Mouse (Mus musculus): ENCODE data around the gene Zbtb8os. TPM values are rescaled to one million over a fixed set of nuclear protein-coding genes. Genes with fewer than 3 reads are reported as not detected.
A peak's percentile ranks its signal among the peaks of the same experiment; 100 is the strongest.

Zbtb8os gene
- polyA plus RNA-seq (2014; fragmentation: Nextera tagmentation; extraction: Ambion mirVana), result 42.5 and 53.3 TPM in 2 replicates

- no peaks in the 10 kb centered on the region for H3K9me3 ChIP-seq (ENCODE audit: control insufficient read depth, low read length)
- peak within 1 kb of the TSS; percentile 99 for H3K4me3 ChIP-seq (ENCODE audit: low read depth, low read length)
- DNase-seq (ENCODE audit: low spot score) (peak; percentile 99), ATAC-seq (ENCODE audit: insufficient number of reproducible peaks, low FRiP score, low TSS enrichment, low read depth) (peak; percentile 98)
- H3K27ac ChIP-seq (replicated peaks; ENCODE audit: low read depth, low read length), result peak within 1 kb of the TSS; percentile 95
- H3K9ac ChIP-seq (ENCODE audit: low read length), result peak within 1 kb of the TSS; percentile 99
- H3K27me3 ChIP-seq (ENCODE audit: control insufficient read depth, insufficient read depth, low read length), result no peaks in the 10 kb centered on the region
- peak within 1 kb of the TSS; percentile 60 for H3K4me2 ChIP-seq (ENCODE audit: low read depth, severe bottlenecking)
- peaks cover 9% of the 10 kb centered on the region; the same call in 1 of the 2 replicates for H3K36me3 ChIP-seq (ENCODE audit: control insufficient read depth, insufficient read depth, low read length)
- WGBS, result under 1% methylated on average over 73 of the region's 73 CpGs
- H3K4me1 ChIP-seq (ENCODE audit: control insufficient read depth, insufficient read depth, low read length), result peaks cover 13% of the 10 kb centered on the region
Measured at GRCm38 (mm10) chr4:129335216-129336074, at the start of gene Zbtb8os, which contains the start of gene Rbbp4. TSS of gene Zbtb8os (plus strand) at chr4:129335695. TSS of gene Rbbp4 (minus strand) at chr4:129335370.

GRCm38 (mm10) chr4:129286001-129286682 is 49.4 kb upstream of the Zbtb8os start:
- peaks cover 16% of the 10 kb centered on the region for H3K27me3 ChIP-seq (ENCODE audit: control insufficient read depth, insufficient read depth, low read length)
- peak overlapping the region; percentile 95; the same call in 1 of the 2 replicates for H3K4me2 ChIP-seq (ENCODE audit: low read depth, severe bottlenecking)
- H3K27ac ChIP-seq (replicated peaks; ENCODE audit: low read depth, low read length), result no peak overlapping the region
- ATAC-seq (ENCODE audit: insufficient number of reproducible peaks, low FRiP score, low TSS enrichment, low read depth), result 0 out of 2 replicates have a peak, but pooled peaks have one; percentile 28
- 66% methylated on average over 5 of the region's 5 CpGs for WGBS
- peak overlapping the region; percentile 45; the same call in 1 of the 2 replicates for H3K4me3 ChIP-seq (ENCODE audit: low read depth, low read length)
- H3K36me3 ChIP-seq (ENCODE audit: control insufficient read depth, insufficient read depth, low read length), result no peaks in the 10 kb centered on the region
- DNase-seq (ENCODE audit: low spot score), result no peak
- H3K9ac ChIP-seq (ENCODE audit: low read length), result no peak overlapping the region
- no peaks in the 10 kb centered on the region for H3K9me3 ChIP-seq (ENCODE audit: control insufficient read depth, low read length)
- peaks cover 8% of the 10 kb centered on the region; the same call in 1 of the 2 replicates for H3K4me1 ChIP-seq (ENCODE audit: control insufficient read depth, insufficient read depth, low read length)

GRCm38 (mm10) chr4:129286683-129287471 is 48.6 kb upstream of the Zbtb8os start:
- no peaks in the 10 kb centered on the region for H3K9me3 ChIP-seq (ENCODE audit: control insufficient read depth, low read length)
- DNase-seq (ENCODE audit: low spot score) (peak; percentile 49), ATAC-seq (ENCODE audit: insufficient number of reproducible peaks, low FRiP score, low TSS enrichment, low read depth) (no peak)
- peaks cover 16% of the 10 kb centered on the region for H3K27me3 ChIP-seq (ENCODE audit: control insufficient read depth, insufficient read depth, low read length)
- H3K4me3 ChIP-seq (ENCODE audit: low read depth, low read length), result peak overlapping the region; percentile 45
- H3K36me3 ChIP-seq (ENCODE audit: control insufficient read depth, insufficient read depth, low read length), result no peaks in the 10 kb centered on the region
- H3K27ac ChIP-seq (replicated peaks; ENCODE audit: low read depth, low read length), result no peak overlapping the region
- WGBS, result 2% methylated on average over 28 of the region's 28 CpGs
- peaks cover 8% of the 10 kb centered on the region; the same call in 1 of the 2 replicates for H3K4me1 ChIP-seq (ENCODE audit: control insufficient read depth, insufficient read depth, low read length)
- peak overlapping the region; percentile 55; the same call in 1 of the 2 replicates for H3K9ac ChIP-seq (ENCODE audit: low read length)
- H3K4me2 ChIP-seq (ENCODE audit: low read depth, severe bottlenecking), result peak overlapping the region; percentile 95

- Histone ChIP-seq H3K27me3 (ENCODE audit: control insufficient read depth, insufficient read depth, low read length) (peaks cover 16% of the 10 kb centered on the region), H3K27ac (replicated peaks; ENCODE audit: low read depth, low read length) (no peak within 1 kb of the TSS), H3K36me3 (ENCODE audit: control insufficient read depth, insufficient read depth, low read length) (no peaks in the 10 kb centered on the region), H3K4me2 (ENCODE audit: low read depth, severe bottlenecking) (peak within 1 kb of the TSS; percentile 95), H3K4me3 (ENCODE audit: low read depth, low read length) (peak within 1 kb of the TSS; percentile 45), H3K9ac (ENCODE audit: low read length) (peak within 1 kb of the TSS; percentile 55), H3K9me3 (ENCODE audit: control insufficient read depth, low read length) (no peaks in the 10 kb centered on the region), H3K4me1 (ENCODE audit: control insufficient read depth, insufficient read depth, low read length) (peaks cover 8% of the 10 kb centered on the region; the same call in 1 of the 2 replicates)
- DNase-seq (ENCODE audit: low spot score), result peak; percentile 48
- ATAC-seq (ENCODE audit: insufficient number of reproducible peaks, low FRiP score, low TSS enrichment, low read depth), result no peak
- WGBS, result under 1% methylated on average over 38 of the region's 53 CpGs
Measured at GRCm38 (mm10) chr4:129287472-129287981, 48.0 kb upstream of the Zbtb8os start, which contains the start of gene Sync. TSS of gene Sync (plus strand) at chr4:129287617.

GRCm38 (mm10) chr4:129288067-129288466 is 47.4 kb upstream of the Zbtb8os start:
- no peak for ATAC-seq (ENCODE audit: insufficient number of reproducible peaks, low FRiP score, low TSS enrichment, low read depth)
- Histone ChIP-seq H3K4me3 (ENCODE audit: low read depth, low read length) (no peak overlapping the region), H3K4me1 (ENCODE audit: control insufficient read depth, insufficient read depth, low read length) (peaks cover 8% of the 10 kb centered on the region; the same call in 1 of the 2 replicates), H3K4me2 (ENCODE audit: low read depth, severe bottlenecking) (no peak overlapping the region), H3K9ac (ENCODE audit: low read length) (no peak overlapping the region), H3K27ac (replicated peaks; ENCODE audit: low read depth, low read length) (no peak overlapping the region), H3K9me3 (ENCODE audit: control insufficient read depth, low read length) (no peaks in the 10 kb centered on the region), H3K36me3 (ENCODE audit: control insufficient read depth, insufficient read depth, low read length) (no peaks in the 10 kb centered on the region), H3K27me3 (ENCODE audit: control insufficient read depth, insufficient read depth, low read length) (peaks cover 16% of the 10 kb centered on the region)
- 38% methylated on average over 3 of the region's 3 CpGs for whole genome bisulfite sequencing
- no peak for DNase-seq (ENCODE audit: low spot score)

GRCm38 (mm10) chr4:129289671-129290070 is 45.8 kb upstream of the Zbtb8os start:
- ATAC-seq (ENCODE audit: insufficient number of reproducible peaks, low FRiP score, low TSS enrichment, low read depth), result no peak
- DNase-seq (ENCODE audit: low spot score), result no peak
- WGBS, result 93% methylated on average over 8 of the region's 8 CpGs
- Histone ChIP-seq H3K36me3 (ENCODE audit: control insufficient read depth, insufficient read depth, low read length) (no peaks in the 10 kb centered on the region), H3K4me1 (ENCODE audit: control insufficient read depth, insufficient read depth, low read length) (peaks cover 8% of the 10 kb centered on the region; the same call in 1 of the 2 replicates), H3K9ac (ENCODE audit: low read length) (no peak overlapping the region), H3K4me2 (ENCODE audit: low read depth, severe bottlenecking) (no peak overlapping the region), H3K27me3 (ENCODE audit: control insufficient read depth, insufficient read depth, low read length) (peaks cover 16% of the 10 kb centered on the region), H3K27ac (replicated peaks; ENCODE audit: low read depth, low read length) (no peak overlapping the region), H3K9me3 (ENCODE audit: control insufficient read depth, low read length) (no peaks in the 10 kb centered on the region), H3K4me3 (ENCODE audit: low read depth, low read length) (no peak overlapping the region)

- Histone ChIP-seq H3K27me3 (ENCODE audit: control insufficient read depth, insufficient read depth, low read length) (no peaks in the 10 kb centered on the region), H3K27ac (replicated peaks; ENCODE audit: low read depth, low read length) (no peak overlapping the region), H3K9me3 (ENCODE audit: control insufficient read depth, low read length) (no peaks in the 10 kb centered on the region), H3K36me3 (ENCODE audit: control insufficient read depth, insufficient read depth, low read length) (no peaks in the 10 kb centered on the region), H3K4me2 (ENCODE audit: low read depth, severe bottlenecking) (no peak overlapping the region), H3K9ac (ENCODE audit: low read length) (no peak overlapping the region), H3K4me1 (ENCODE audit: control insufficient read depth, insufficient read depth, low read length) (no peaks in the 10 kb centered on the region), H3K4me3 (ENCODE audit: low read depth, low read length) (no peak overlapping the region)
- no peak for DNase-seq (ENCODE audit: low spot score)
- no peak for ATAC-seq (ENCODE audit: insufficient number of reproducible peaks, low FRiP score, low TSS enrichment, low read depth)
- 64% methylated on average over 7 of the region's 7 CpGs for WGBS
Measured at GRCm38 (mm10) chr4:129292831-129293230, 42.7 kb upstream of the Zbtb8os start.
